Mouse (Mus musculus) CH12.LX (cell line): ENCODE results near the gene Pth1r.

Experiments
- CHD2 ChIP-seq: IDR thresholded peaks from 2 replicates; pipeline ENCODE4 v1.6.1; 2011; ENCODE audit warnings: low read length, improper control_type of control experiment
- CTCF ChIP-seq, 2 experiments: IDR thresholded peaks in 1 of 2; conservative IDR thresholded peaks in 1 of 2; 2 replicates each; pipeline ENCODE4 v1.5.1; 2011 to 2012; ENCODE audit warnings: low read depth in 2 of 2, low read length in 2 of 2, improper control_type of control experiment in 1 of 2, inconsistent platforms in 1 of 2, mild to moderate bottlenecking in 1 of 2, moderate library complexity in 1 of 2
- E2F4 ChIP-seq: IDR thresholded peaks from 2 replicates; pipeline ENCODE4 v1.6.1; 2011; ENCODE audit warnings: low read depth, low read length, improper control_type of control experiment; ENCODE audit not compliant: insufficient replicate concordance
- IRF4 ChIP-seq: IDR thresholded peaks from 2 replicates; pipeline ENCODE4 v1.6.1; 2014; ENCODE audit warnings: low read depth, mild to moderate bottlenecking, inconsistent platforms, low read length, improper control_type of control experiment
- MAFK ChIP-seq: IDR thresholded peaks from 2 replicates; pipeline ENCODE4 v1.6.1; 2011; ENCODE audit warnings: low read length, improper control_type of control experiment; ENCODE audit not compliant: insufficient replicate concordance
- MAX ChIP-seq: IDR thresholded peaks from 2 replicates; pipeline ENCODE4 v1.6.1; 2011; ENCODE audit warnings: low read length, improper control_type of control experiment
- POLR2A ChIP-seq: IDR thresholded peaks from 2 replicates; pipeline ENCODE4 v1.6.1; 2011; ENCODE audit warnings: low read depth, mild to moderate bottlenecking, improper control_type of control experiment, low read length
- ZNF384 ChIP-seq: IDR thresholded peaks from 2 replicates; pipeline ENCODE4 v1.6.1; 2012; ENCODE audit warnings: low read depth, low read length, improper control_type of control experiment, inconsistent platforms

DNA sequence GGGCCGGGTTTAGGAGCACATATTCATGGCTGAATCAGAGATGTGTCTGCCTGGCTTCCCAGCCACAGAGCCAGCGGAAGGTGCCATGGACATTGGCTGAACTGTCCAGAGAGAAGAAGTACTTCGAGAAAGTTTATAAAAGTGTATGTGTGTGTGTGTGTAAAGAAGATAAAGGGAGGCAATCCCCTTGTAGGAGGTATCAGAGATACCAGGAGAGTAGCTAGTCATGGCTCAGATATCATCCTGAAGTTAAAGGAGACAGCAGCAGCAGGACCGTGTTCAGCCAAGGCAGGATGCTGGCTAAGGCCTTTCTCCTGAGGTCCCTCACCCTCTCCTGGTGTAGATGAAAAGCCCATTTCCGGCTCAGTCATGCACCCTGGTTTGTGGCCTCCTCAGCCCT, 4.5 kb upstream of the Pth1r start:
- TF ChIP-seq CTCF (conservative IDR thresholded peaks at IDR 0.05 in 1 of 2, IDR thresholded peaks at IDR 0.05 in 1 of 2; ENCODE audit: low read depth in 2 of 2, low read length in 2 of 2) = no peak
- TF ChIP-seq IRF4 = no peak
- no peak for TF ChIP-seq POLR2A
- no peak for TF ChIP-seq CHD2
- no peak for TF ChIP-seq E2F4
- no peak for TF ChIP-seq ZNF384
- TF ChIP-seq MAFK = no peak
- no peak for TF ChIP-seq MAX
